Mouse (Mus musculus) spleen, adult 18-20 months (tissue): Measurements from ENCODE around the gene Gm10477.
"Not testable (repeated sequence)": the region's sequence is repeated elsewhere in the genome, so short reads cannot be mapped to it uniquely, and the experiment has no call there.

ENCODE experiments used
- DNase-seq, 2 experiments: peaks; one replicate each; pipeline ENCODE4 v3.0.0; 2022; ENCODE audit warnings: mixed read lengths in 2 of 2

Gene Gm10477

GRCm38 (mm10) chrX:56524442-56524841 is at the start of gene Gm10477:
TSS of gene Gm10477 (plus strand) at chrX:56524742.
- DNase-seq, result not testable (repeated sequence)

DNA sequence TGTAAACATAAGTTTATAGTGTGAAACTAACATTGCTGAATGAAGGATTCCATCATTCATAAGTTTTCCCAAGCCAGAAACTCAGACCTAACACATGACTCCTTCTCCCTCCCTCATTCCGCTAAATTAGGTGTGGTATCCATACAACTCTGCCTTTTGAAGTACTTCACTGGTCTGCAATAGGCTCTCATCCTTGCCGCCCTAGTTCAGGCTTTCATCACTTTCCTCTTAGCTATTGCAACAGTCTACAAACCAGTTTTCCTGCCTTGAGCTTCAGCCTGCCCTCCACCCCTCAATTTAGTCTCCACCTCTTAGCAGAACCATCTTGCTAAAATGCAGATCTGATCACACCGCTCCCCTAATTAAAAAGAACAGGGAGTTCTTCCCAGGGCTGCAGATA is 47.0 kb upstream of the Gm10477 start:
- DNase-seq, result no peak

DNA sequence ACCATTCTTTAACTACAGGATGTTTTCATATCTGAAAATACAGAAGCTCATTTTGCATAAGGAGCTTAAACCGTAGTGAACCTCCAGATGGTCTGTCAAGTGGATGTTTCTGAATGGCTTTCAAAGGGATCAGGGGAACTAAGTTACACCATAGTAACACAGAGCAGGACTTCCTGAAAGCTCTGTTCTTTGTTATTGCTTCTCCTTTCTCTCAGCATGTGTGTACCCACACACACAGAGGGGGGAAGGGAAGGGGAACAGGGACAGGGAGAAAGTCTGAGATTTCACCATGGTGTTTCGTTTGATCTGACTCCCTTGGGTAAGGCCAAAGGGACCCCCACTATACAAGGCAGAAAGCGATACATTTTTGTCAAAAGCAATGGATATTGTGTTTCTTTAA is 42.6 kb upstream of the Gm10477 start:
- no peak for DNase-seq

- DNase-seq, result peak; percentile 14 to 66
Observed at GRCm38 (mm10) chrX:56489758-56490157, 34.8 kb upstream of the Gm10477 start.

DNA sequence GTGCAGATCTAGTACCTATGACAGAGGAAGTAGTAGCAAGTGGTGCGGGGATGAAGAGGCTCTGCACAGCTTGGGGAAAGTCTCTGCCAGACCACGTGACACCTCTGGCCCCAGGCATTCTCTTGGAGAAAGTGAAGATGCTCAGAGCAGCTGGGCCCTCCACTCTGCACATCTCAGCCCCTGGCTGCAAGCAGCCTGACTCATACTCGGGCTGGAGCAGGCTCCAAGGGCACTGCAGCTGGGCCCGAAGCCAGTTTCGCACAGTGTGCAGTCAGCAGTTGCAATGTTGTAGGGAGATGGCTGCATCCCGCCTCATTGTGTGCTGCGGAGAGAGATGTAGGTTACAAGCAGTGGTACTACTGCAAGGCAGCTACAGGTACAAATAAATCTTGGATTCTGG is 27.3 kb upstream of the Gm10477 start:
- no peak for DNase-seq

GRCm38 (mm10) chrX:56531266-56531665 is 6.7 kb downstream of the Gm10477 start:
- peak; percentile 13 to 65 for DNase-seq

DNA sequence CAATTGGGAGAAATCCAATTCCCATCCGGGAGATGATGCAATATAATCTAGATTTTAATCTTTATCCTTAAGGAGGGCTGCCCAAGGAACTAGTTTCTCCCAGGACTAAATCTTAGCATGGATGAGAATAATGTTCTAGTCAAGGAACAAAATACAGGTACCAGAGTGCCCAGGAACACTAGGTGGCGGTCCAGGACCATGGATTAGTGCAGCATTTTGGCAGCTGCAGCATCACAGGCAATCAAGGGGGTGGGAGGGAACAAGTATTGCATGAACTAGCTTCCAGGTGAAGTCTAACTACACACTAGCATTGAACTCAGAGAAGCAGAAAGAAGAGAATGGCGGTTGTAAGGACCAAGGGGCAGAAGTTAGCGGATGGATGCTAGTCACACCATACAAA is 12.6 kb downstream of the Gm10477 start:
- DNase-seq, result no peak

GRCm38 (mm10) chrX:56549506-56549905 is 25.0 kb downstream of the Gm10477 start, which contains the start of gene Gm648:
TSS of gene Gm648 (minus strand) at chrX:56549606.
- no peak for DNase-seq

- no peak for DNase-seq
Observed at GRCm38 (mm10) chrX:56553584-56553983, 29.0 kb downstream of the Gm10477 start.

DNA sequence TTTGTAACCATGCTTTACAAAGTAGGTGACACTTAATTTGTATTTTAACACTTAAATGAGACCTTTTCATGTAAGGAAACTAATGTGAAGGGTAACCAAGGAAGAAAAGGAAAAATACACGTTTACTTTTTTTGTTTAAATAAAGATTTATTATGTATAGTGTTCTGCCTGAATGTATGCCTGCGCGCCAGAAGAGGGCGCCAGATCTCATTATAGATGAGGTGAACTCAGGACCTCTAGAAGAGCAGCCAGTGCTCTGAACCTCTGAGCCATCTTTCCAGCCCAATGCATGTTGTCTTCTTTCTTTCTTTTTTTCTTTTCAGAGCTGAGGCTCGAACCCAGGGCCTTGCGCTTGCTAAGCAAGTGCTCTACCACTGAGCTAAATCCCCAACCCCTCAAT is 47.9 kb downstream of the Gm10477 start:
- peak in 1 of 2 experiments; percentile 26 for DNase-seq
